In the genomic region with DNA sequence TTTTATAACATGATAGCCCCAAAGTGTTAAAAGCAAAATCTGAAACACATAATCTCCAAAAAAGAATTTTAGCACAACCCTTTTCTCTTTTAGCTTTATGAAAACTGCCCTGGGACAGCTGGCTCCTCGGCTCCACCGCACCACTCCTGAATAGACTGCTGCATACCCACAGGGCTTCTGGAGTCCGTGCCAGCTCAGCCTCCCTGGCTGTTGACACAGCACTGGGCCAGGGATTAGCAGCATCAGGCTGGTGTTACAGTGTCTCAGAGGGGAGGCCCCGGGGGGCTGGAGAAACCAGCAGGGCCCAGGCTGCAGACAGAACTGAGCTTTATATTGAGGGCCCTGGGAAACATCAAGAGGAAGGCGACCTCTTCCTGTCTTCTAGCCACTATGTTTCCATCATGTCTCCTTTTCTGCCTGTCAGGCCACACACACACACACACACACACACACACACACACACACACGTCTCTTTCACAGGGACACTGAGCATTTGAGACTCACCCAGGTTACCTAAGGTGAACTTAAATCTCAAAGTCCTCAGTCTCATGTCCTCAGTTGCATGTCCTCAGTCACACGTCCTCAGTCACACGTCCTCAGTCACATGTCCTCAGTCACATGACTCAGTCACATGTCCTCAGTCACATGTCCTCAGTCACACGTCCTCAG, we compare ENCODE assay signal across 15 mouse cellular contexts. TPM values are rescaled to one million over a fixed set of nuclear protein-coding genes. Genes with fewer than 3 reads are reported as not detected.
DNase-seq lines count a peak whose midpoint lies in the region; ATAC-seq lines count a peak whose summit lies in the region.
"Had no signal": no experiment of that assay in that cellular context is flagged by ENCODE, and none has a peak within 500 bp of the region (broad histone marks: within the 10 kb centered on the region; RNA-seq: fewer than 3 reads in every experiment).

No protein-coding gene starts in this region.

- H3K9me3 ChIP-seq in heart, embryonic 13.5 days = no peaks in the 10 kb centered on the region
- no peaks in the 10 kb centered on the region for H3K9me3 ChIP-seq in midbrain, embryonic 11.5 days (ENCODE audit: control insufficient read depth, low read length)
- H3K9me3 ChIP-seq: forebrain, embryonic 12.5 days had no signal

- peak overlapping the region; percentile 33 for H3K27ac ChIP-seq in heart, embryonic 13.5 days (replicated peaks)
- peak overlapping the region; percentile 25; the same call in 1 of the 2 replicates for H3K27ac ChIP-seq in midbrain, embryonic 11.5 days (ENCODE audit: low read depth, low read length)
- H3K27ac ChIP-seq: forebrain, embryonic 12.5 days; liver, embryonic 14.5 days had no signal

- no peak overlapping the region for H3K4me2 ChIP-seq in heart, embryonic 13.5 days
- H3K4me2 ChIP-seq in midbrain, embryonic 11.5 days = no peak overlapping the region
- H3K4me2 ChIP-seq: forebrain, embryonic 12.5 days had no signal

- peaks cover 36% of the 10 kb centered on the region for H3K4me1 ChIP-seq in heart, embryonic 13.5 days
- peaks cover 3% of the 10 kb centered on the region for H3K4me1 ChIP-seq in midbrain, embryonic 11.5 days (ENCODE audit: control insufficient read depth, insufficient read depth, low read length)

- no peaks in the 10 kb centered on the region for H3K36me3 ChIP-seq in heart, embryonic 13.5 days
- H3K36me3 ChIP-seq in midbrain, embryonic 11.5 days (ENCODE audit: control insufficient read depth, insufficient read depth, low read length) = no peaks in the 10 kb centered on the region
- H3K36me3 ChIP-seq: forebrain, embryonic 12.5 days had no signal

- no peak for DNase-seq in heart, adult 18-20 months
- peak; percentile 24 for DNase-seq in urinary bladder, postnatal 14 days (ENCODE audit: low spot score)
- DNase-seq in urinary bladder, postnatal 10 days (ENCODE audit: low spot score) = no peak
- DNase-seq in midbrain, embryonic 11.5 days (ENCODE audit: low spot score, missing footprints) = no peak
- no peak for DNase-seq in adrenal gland, adult 18-20 months (ENCODE audit: low spot score in 2 of 2)
- no peak for DNase-seq in adrenal gland, postnatal 14 days
- DNase-seq in kidney, postnatal 10 days = no peak
- DNase-seq: cerebellum, adult 11 months; heart, postnatal 4 days; layer of hippocampus, postnatal 36 days; lung, postnatal 4 days had no signal

- no peak overlapping the region for H3K4me3 ChIP-seq in heart, embryonic 13.5 days
- H3K4me3 ChIP-seq in midbrain, embryonic 11.5 days (ENCODE audit: low read depth, low read length) = no peak overlapping the region
- H3K4me3 ChIP-seq: forebrain, embryonic 12.5 days had no signal

- 53% methylated on average over 9 of the region's 9 CpGs for WGBS in heart, embryonic 13.5 days
- 63% methylated on average over 8 of the region's 9 CpGs for WGBS in midbrain, embryonic 11.5 days

- no peak overlapping the region for H3K9ac ChIP-seq in heart, embryonic 13.5 days
- no peak overlapping the region for H3K9ac ChIP-seq in midbrain, embryonic 11.5 days (ENCODE audit: low read length)
- H3K9ac ChIP-seq: forebrain, embryonic 12.5 days; liver, embryonic 14.5 days had no signal

- peak; percentile 26; the same call in 1 of the 2 replicates for ATAC-seq in heart, embryonic 13.5 days (ENCODE audit: extremely low read depth, insufficient number of reproducible peaks, low FRiP score, low TSS enrichment)
- no peak for ATAC-seq in midbrain, embryonic 11.5 days (ENCODE audit: low FRiP score)
- ATAC-seq: activated CD4-positive, CD25-positive, alpha-beta regulatory T cell, adult 4 months had no signal

- no peaks in the 10 kb centered on the region for H3K27me3 ChIP-seq in heart, embryonic 13.5 days (replicated peaks)
- H3K27me3 ChIP-seq in midbrain, embryonic 11.5 days (ENCODE audit: control insufficient read depth, insufficient read depth, low read length) = no peaks in the 10 kb centered on the region

RNA-seq across cellular contexts. Expression of a gene that starts 3.7 kb away (rescaled TPM):
- polyA plus RNA-seq in heart, embryonic 13.5 days (2015; fragmentation: Nextera tagmentation; extraction: Ambion mirVana) = 1.3 and 1.6 TPM in 2 replicates
- total RNA-seq in heart, adult 18-20 months (2021) = 1 to 10 TPM; 2.9 to 3.1 TPM
- 0.63 and 0.92 TPM in 2 replicates for polyA plus RNA-seq in midbrain, embryonic 11.5 days (2014; fragmentation: Nextera tagmentation; extraction: Ambion mirVana)
- 1 to 10 TPM; 1.6 to 4.0 TPM for total RNA-seq in adrenal gland, adult 18-20 months (2021)
- 3.6 and 4.1 TPM in 2 replicates for total RNA-seq in adrenal gland, postnatal 14 days (2021)

RNA-seq across cellular contexts. Expression of a gene that starts 33.1 kb away (rescaled TPM):
- polyA plus RNA-seq in heart, embryonic 13.5 days (2015; fragmentation: Nextera tagmentation; extraction: Ambion mirVana) = 23.8 and 30.7 TPM in 2 replicates
- 10 to 100 TPM; 68.8 to 69.9 TPM for total RNA-seq in heart, adult 18-20 months (2021)
- 48.5 and 50.5 TPM in 2 replicates for polyA plus RNA-seq in midbrain, embryonic 11.5 days (2014; fragmentation: Nextera tagmentation; extraction: Ambion mirVana)
- 10 to 100 TPM; 10.9 to 18.3 TPM for total RNA-seq in adrenal gland, adult 18-20 months (2021)
- 11.7 and 18.0 TPM in 2 replicates for total RNA-seq in adrenal gland, postnatal 14 days (2021)

RNA-seq across cellular contexts. Expression of a gene that starts 60.0 kb away (rescaled TPM):
- 14.4 and 18.8 TPM in 2 replicates for polyA plus RNA-seq in heart, embryonic 13.5 days (2015; fragmentation: Nextera tagmentation; extraction: Ambion mirVana)
- 10 to 100 TPM; 21.4 to 21.5 TPM for total RNA-seq in heart, adult 18-20 months (2021)
- polyA plus RNA-seq in midbrain, embryonic 11.5 days (2014; fragmentation: Nextera tagmentation; extraction: Ambion mirVana) = 6.8 and 7.7 TPM in 2 replicates
- total RNA-seq in adrenal gland, adult 18-20 months (2021) = 10 to 100 TPM; 36.2 to 41.3 TPM
- total RNA-seq in adrenal gland, postnatal 14 days (2021) = 33.2 and 34.9 TPM in 2 replicates
